Mouse (Mus musculus): ENCODE data around the gene Olfr282. TPM values are rescaled to one million over a fixed set of nuclear protein-coding genes. Genes with fewer than 3 reads are reported as not detected.

Gene Olfr282
- polyA plus RNA-seq, 1 experiment, result not detected

- DNase-seq, result no peak
- H3K4me3 ChIP-seq (replicated peaks; ENCODE audit: extremely low read depth, low read depth, low read length), result no peak within 1 kb of the TSS
- no peaks in the 10 kb centered on the region for H3K4me1 ChIP-seq (ENCODE audit: control insufficient read depth, insufficient read depth, low read length)
- WGBS, result 95% methylated on average over 4 of the region's 4 CpGs
- TF ChIP-seq POLR2A (IDR thresholded peaks at IDR 0.05; ENCODE audit: borderline replicate concordance, extremely low read depth, low read depth, low read length) (no peak), CTCF (IDR thresholded peaks at IDR 0.05; ENCODE audit: insufficient read depth, low read length) (no peak)
Measured at GRCm38 (mm10) chr15:98469596-98469995, 38.6 kb downstream of the Olfr282 start, which contains the start of gene OR5BS1P. OR5BS1P (plus strand) TSS chr15:98469896.

DNA sequence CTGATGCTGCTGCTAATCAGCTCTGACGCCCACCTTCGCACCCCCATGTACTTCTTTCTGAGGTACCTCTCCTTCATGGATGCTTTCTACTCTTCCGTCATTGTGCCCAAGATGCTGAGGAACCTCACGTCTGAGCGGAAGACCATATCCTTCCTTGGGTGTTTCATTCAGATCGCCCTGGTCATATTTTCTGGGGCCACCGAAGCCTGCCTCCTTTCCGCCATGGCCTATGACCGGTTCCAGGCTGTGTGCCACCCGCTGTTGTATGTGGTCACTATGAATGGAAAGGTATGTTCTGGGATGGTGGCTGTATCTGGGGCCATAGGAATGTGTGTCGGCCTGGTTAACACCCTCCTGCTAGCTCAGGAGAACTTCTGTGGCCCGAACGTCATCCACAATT, 40.5 kb downstream of the Olfr282 start:
- TF ChIP-seq POLR2A (IDR thresholded peaks at IDR 0.05; ENCODE audit: borderline replicate concordance, extremely low read depth, low read depth, low read length) (no peak), CTCF (IDR thresholded peaks at IDR 0.05; ENCODE audit: insufficient read depth, low read length) (no peak)

GRCm38 (mm10) chr15:98474958-98475357, 43.9 kb downstream of the Olfr282 start:
- TF ChIP-seq CTCF (IDR thresholded peaks at IDR 0.05; ENCODE audit: insufficient read depth, low read length) (no peak), POLR2A (IDR thresholded peaks at IDR 0.05; ENCODE audit: borderline replicate concordance, extremely low read depth, low read depth, low read length) (no peak)
- WGBS, result 75% methylated on average over 10 of the region's 10 CpGs
- Histone ChIP-seq H3K4me1 (ENCODE audit: control insufficient read depth, insufficient read depth, low read length) (no peaks in the 10 kb centered on the region), H3K4me3 (replicated peaks; ENCODE audit: extremely low read depth, low read depth, low read length) (no peak overlapping the region)
- no peak for DNase-seq

More for the DNA sequence above, 40.5 kb downstream of the Olfr282 start:
- WGBS, result 92% methylated on average over 13 of the region's 13 CpGs
- H3K4me3 ChIP-seq (replicated peaks; ENCODE audit: extremely low read depth, low read depth, low read length), result no peak overlapping the region
- no peak for DNase-seq
- no peaks in the 10 kb centered on the region for H3K4me1 ChIP-seq (ENCODE audit: control insufficient read depth, insufficient read depth, low read length)

GRCm38 (mm10) chr15:98475382-98475781, 44.4 kb downstream of the Olfr282 start:
- WGBS, result 44% methylated on average over 10 of the region's 10 CpGs
- DNase-seq, result peak; percentile 49
- Histone ChIP-seq H3K4me1 (ENCODE audit: control insufficient read depth, insufficient read depth, low read length) (no peaks in the 10 kb centered on the region), H3K4me3 (replicated peaks; ENCODE audit: extremely low read depth, low read depth, low read length) (no peak overlapping the region)
- TF ChIP-seq POLR2A (IDR thresholded peaks at IDR 0.05; ENCODE audit: borderline replicate concordance, extremely low read depth, low read depth, low read length), result no peak
- peak; percentile 61 for TF ChIP-seq CTCF (IDR thresholded peaks at IDR 0.05; ENCODE audit: insufficient read depth, low read length)

DNA sequence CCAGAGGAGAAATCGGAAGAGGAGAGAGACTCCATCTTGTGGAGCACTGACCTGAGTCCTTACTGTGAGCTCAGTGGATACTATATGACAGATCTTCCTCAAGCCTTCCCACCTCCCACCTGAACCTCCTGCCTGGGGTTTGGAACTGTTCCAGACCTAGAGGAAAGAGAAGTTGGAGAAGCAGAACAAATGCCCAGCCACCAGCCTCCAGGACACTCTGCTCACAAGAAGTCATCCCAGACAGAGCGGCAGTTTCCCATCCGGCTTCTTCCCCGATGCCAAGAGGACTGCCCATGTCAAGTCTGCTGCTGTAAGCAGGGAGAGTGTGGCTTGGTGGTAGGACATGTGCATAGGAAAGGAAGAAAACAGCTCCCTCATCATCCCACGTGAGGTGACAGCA, 45.3 kb downstream of the Olfr282 start:
- 72% methylated on average over 5 of the region's 5 CpGs for WGBS
- no peak for TF ChIP-seq POLR2A (IDR thresholded peaks at IDR 0.05; ENCODE audit: borderline replicate concordance, extremely low read depth, low read depth, low read length)
- TF ChIP-seq CTCF (IDR thresholded peaks at IDR 0.05; ENCODE audit: insufficient read depth, low read length), result no peak
- Histone ChIP-seq H3K4me3 (replicated peaks; ENCODE audit: extremely low read depth, low read depth, low read length) (no peak overlapping the region), H3K4me1 (ENCODE audit: control insufficient read depth, insufficient read depth, low read length) (no peaks in the 10 kb centered on the region)
- DNase-seq, result no peak

- WGBS, result 79% methylated on average over 7 of the region's 7 CpGs
- TF ChIP-seq CTCF (IDR thresholded peaks at IDR 0.05; ENCODE audit: insufficient read depth, low read length) (no peak), POLR2A (IDR thresholded peaks at IDR 0.05; ENCODE audit: borderline replicate concordance, extremely low read depth, low read depth, low read length) (no peak)
- DNase-seq, result no peak
- Histone ChIP-seq H3K4me3 (replicated peaks; ENCODE audit: extremely low read depth, low read depth, low read length) (no peak overlapping the region), H3K4me1 (ENCODE audit: control insufficient read depth, insufficient read depth, low read length) (peaks cover 11% of the 10 kb centered on the region)
Measured at GRCm38 (mm10) chr15:98479568-98480102, 48.6 kb downstream of the Olfr282 start.

DNA sequence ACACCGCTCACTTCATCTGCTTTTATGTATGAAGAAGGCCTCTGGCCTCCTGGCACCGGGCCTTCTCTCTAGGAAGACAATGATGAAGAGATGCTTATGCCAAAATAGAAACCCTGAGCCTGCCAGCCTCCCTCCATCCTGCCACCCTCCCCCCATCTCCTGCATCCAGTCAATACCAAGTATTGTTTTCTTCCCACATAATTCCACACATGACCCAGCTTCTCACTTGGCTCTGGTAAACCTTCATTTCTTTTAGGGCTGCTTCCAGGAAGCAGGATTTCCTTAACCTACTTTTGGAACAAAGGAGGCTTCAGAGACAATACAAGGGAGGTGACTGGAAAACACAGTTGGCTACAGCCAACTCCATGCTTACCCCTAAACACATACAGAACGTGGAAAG, 51.7 kb downstream of the Olfr282 start, which contains the start of gene Lalba:
TSS of gene Lalba (minus strand) at position 21 of the 400 bp plus-strand sequence.
- WGBS, result 39% methylated on average over 3 of the region's 3 CpGs
- Histone ChIP-seq H3K4me3 (replicated peaks; ENCODE audit: extremely low read depth, low read depth, low read length) (no peak within 1 kb of the TSS), H3K4me1 (ENCODE audit: control insufficient read depth, insufficient read depth, low read length) (peaks cover 11% of the 10 kb centered on the region)
- TF ChIP-seq POLR2A (IDR thresholded peaks at IDR 0.05; ENCODE audit: borderline replicate concordance, extremely low read depth, low read depth, low read length) (no peak), CTCF (IDR thresholded peaks at IDR 0.05; ENCODE audit: insufficient read depth, low read length) (no peak)
- no peak for DNase-seq

GRCm38 (mm10) chr15:98483907-98484886, 53.2 kb downstream of the Olfr282 start:
- peaks cover 11% of the 10 kb centered on the region for H3K4me1 ChIP-seq (ENCODE audit: control insufficient read depth, insufficient read depth, low read length)
- no peak overlapping the region for H3K4me3 ChIP-seq (replicated peaks; ENCODE audit: extremely low read depth, low read depth, low read length)
- WGBS, result 44% methylated on average over 18 of the region's 18 CpGs
- no peak for DNase-seq
- no peak for TF ChIP-seq CTCF (IDR thresholded peaks at IDR 0.05; ENCODE audit: insufficient read depth, low read length)
- no peak for TF ChIP-seq POLR2A (IDR thresholded peaks at IDR 0.05; ENCODE audit: borderline replicate concordance, extremely low read depth, low read depth, low read length)

DNA sequence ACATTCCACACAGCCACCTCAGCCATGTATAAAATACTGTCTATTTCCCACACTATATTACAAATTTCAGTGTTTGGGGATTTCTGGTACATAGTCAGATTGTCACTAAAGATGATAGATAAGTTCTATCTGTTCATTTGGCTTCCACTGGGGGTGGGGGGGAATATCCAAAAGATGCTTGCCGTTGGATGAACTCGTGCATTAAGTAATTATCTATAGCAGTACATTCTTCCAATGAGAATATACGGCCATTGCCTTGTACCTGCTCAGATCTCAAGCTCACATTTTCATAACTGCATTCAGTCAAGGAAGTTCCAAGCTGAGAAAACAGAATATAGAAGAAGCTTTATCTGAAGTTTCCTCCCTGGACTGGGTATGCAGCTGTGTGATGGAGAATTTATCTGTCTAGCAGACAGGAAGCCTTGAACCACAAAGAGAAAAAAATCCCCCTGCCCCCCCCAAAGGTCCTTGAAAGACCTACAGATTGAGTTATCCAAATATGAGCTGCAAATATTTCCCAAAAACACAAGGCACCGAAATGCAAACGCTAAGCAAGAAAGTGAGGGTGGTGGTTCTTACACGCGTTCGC, 55.5 kb downstream of the Olfr282 start:
- TF ChIP-seq POLR2A (IDR thresholded peaks at IDR 0.05; ENCODE audit: borderline replicate concordance, extremely low read depth, low read depth, low read length), result no peak
- no peak for TF ChIP-seq CTCF (IDR thresholded peaks at IDR 0.05; ENCODE audit: insufficient read depth, low read length)
- no peak overlapping the region for H3K4me3 ChIP-seq (replicated peaks; ENCODE audit: extremely low read depth, low read depth, low read length)
- DNase-seq, result no peak
- WGBS, result 90% methylated on average over 8 of the region's 8 CpGs
- peaks cover 14% of the 10 kb centered on the region for H3K4me1 ChIP-seq (ENCODE audit: control insufficient read depth, insufficient read depth, low read length)

Other genes with a start within 250 kb of the Olfr282 start
- not detected in 2 replicates for gene Olfr288, start 235.7 kb upstream of the Olfr282 start, polyA plus RNA-seq (2012; rRNA removed)
- not detected in 2 replicates for gene Gm44579, start 210.2 kb upstream of the Olfr282 start, polyA plus RNA-seq (2012; rRNA removed)
- gene Olfr287, start 210.2 kb upstream of the Olfr282 start, polyA plus RNA-seq (2012; rRNA removed), result not detected in 2 replicates
- gene Olfr286, start 196.8 kb upstream of the Olfr282 start, polyA plus RNA-seq (2012; rRNA removed), result not detected in 2 replicates
- not detected in 2 replicates for gene H1fnt, start 173.9 kb upstream of the Olfr282 start, polyA plus RNA-seq (2012; rRNA removed)
- 7.7 and 9.6 TPM in 2 replicates for gene Zfp641, start 135.1 kb upstream of the Olfr282 start, polyA plus RNA-seq (2012; rRNA removed)
- gene Olfr285, start 113.9 kb upstream of the Olfr282 start, polyA plus RNA-seq (2012; rRNA removed), result not detected in 2 replicates
- gene Olfr284, start 90.2 kb upstream of the Olfr282 start, polyA plus RNA-seq (2012; rRNA removed), result not detected in 2 replicates
- not detected in 2 replicates for gene Olfr283, start 50.3 kb upstream of the Olfr282 start, polyA plus RNA-seq (2012; rRNA removed)
- not detected in 2 replicates for gene Olfr281, start 21.4 kb downstream of the Olfr282 start, polyA plus RNA-seq (2012; rRNA removed)
- 0.03 and 0.05 TPM in 2 replicates for gene OR5BS1P, start 38.7 kb downstream of the Olfr282 start, polyA plus RNA-seq (2012; rRNA removed)
- 0.39 TPM in 1 of 2 replicates, not detected in the other for gene Lalba, start 51.5 kb downstream of the Olfr282 start, polyA plus RNA-seq (2012; rRNA removed)
- gene Olfr279, start 61.2 kb downstream of the Olfr282 start, polyA plus RNA-seq (2012; rRNA removed), result 0.12 and 0.13 TPM in 2 replicates
- gene Kansl2, start 103.0 kb downstream of the Olfr282 start, polyA plus RNA-seq (2012; rRNA removed), result 26.7 and 32.1 TPM in 2 replicates
- gene Ccnt1, start 139.7 kb downstream of the Olfr282 start, polyA plus RNA-seq (2012; rRNA removed), result 10.4 and 13.0 TPM in 2 replicates
- not detected in 2 replicates for gene 4930415O20Rik, start 139.8 kb downstream of the Olfr282 start, polyA plus RNA-seq (2012; rRNA removed)
- 52.3 and 62.8 TPM in 2 replicates for gene Adcy6, start 178.9 kb downstream of the Olfr282 start, polyA plus RNA-seq (2012; rRNA removed)
- 34.1 and 37.1 TPM in 2 replicates for gene Cacnb3, start 199.6 kb downstream of the Olfr282 start, polyA plus RNA-seq (2012; rRNA removed)
- 28.4 and 38.9 TPM in 2 replicates for gene Ddx23, start 231.7 kb downstream of the Olfr282 start, polyA plus RNA-seq (2012; rRNA removed)
- gene Rnd1, start 246.2 kb downstream of the Olfr282 start, polyA plus RNA-seq (2012; rRNA removed), result 19.6 and 23.6 TPM in 2 replicates